Comparison of ENCODE assay signal across 9 mouse cellular contexts in genomic region chr9:75050003-75050402, GRCm38 (mm10). TPM values are rescaled to one million over a fixed set of nuclear protein-coding genes. Genes with fewer than 3 reads are reported as not detected.
A peak's percentile ranks its signal among the peaks of the same experiment; 100 is the strongest.
DNase-seq lines count a peak whose midpoint lies in the region; ATAC-seq lines count a peak whose summit lies in the region.
"Had no signal": no experiment of that assay in that cellular context is flagged by ENCODE, and none has a peak within 500 bp of the region (broad histone marks: within the 10 kb centered on the region; RNA-seq: fewer than 3 reads in every experiment).

No protein-coding gene starts in this region.

- H3K27ac ChIP-seq in heart, embryonic 11.5 days (ENCODE audit: low read depth, low read length): no peak overlapping the region
- no peak overlapping the region for H3K27ac ChIP-seq in forebrain, embryonic 15.5 days (replicated peaks)
- H3K27ac ChIP-seq in hindbrain, embryonic 14.5 days: no peak overlapping the region
- H3K27ac ChIP-seq: macrophage had no signal

- H3K27me3 ChIP-seq in heart, embryonic 11.5 days (ENCODE audit: control insufficient read depth, insufficient read depth, low read length): no peaks in the 10 kb centered on the region
- no peaks in the 10 kb centered on the region for H3K27me3 ChIP-seq in forebrain, embryonic 15.5 days
- H3K27me3 ChIP-seq in hindbrain, embryonic 14.5 days (ENCODE audit: control insufficient read depth, insufficient read depth, low read length): no peaks in the 10 kb centered on the region

- no peak overlapping the region for H3K4me2 ChIP-seq in heart, embryonic 11.5 days
- no peak overlapping the region for H3K4me2 ChIP-seq in forebrain, embryonic 15.5 days (replicated peaks)
- no peak overlapping the region for H3K4me2 ChIP-seq in hindbrain, embryonic 14.5 days (replicated peaks)

- H3K4me3 ChIP-seq in heart, embryonic 11.5 days (ENCODE audit: low read depth, low read length): no peak overlapping the region
- H3K4me3 ChIP-seq in forebrain, embryonic 15.5 days: no peak overlapping the region
- H3K4me3 ChIP-seq in hindbrain, embryonic 14.5 days (replicated peaks; ENCODE audit: low read length): no peak overlapping the region

- no peak for ATAC-seq in heart, embryonic 11.5 days (replicated peaks; ENCODE audit: insufficient number of reproducible peaks, low FRiP score, low TSS enrichment)
- ATAC-seq in forebrain, embryonic 15.5 days (replicated peaks): peak; percentile 58
- no peak for ATAC-seq in hindbrain, embryonic 14.5 days (ENCODE audit: low FRiP score)
- ATAC-seq in megakaryocyte-erythroid progenitor cell, adult 5-6 weeks (replicated peaks; ENCODE audit: low FRiP score, low TSS enrichment, poor library complexity, severe bottlenecking): peak; percentile 89

- H3K36me3 ChIP-seq in heart, embryonic 11.5 days (ENCODE audit: control insufficient read depth, insufficient read depth, low read length): no peaks in the 10 kb centered on the region
- peaks cover 4% of the 10 kb centered on the region; the same call in 1 of the 2 replicates for H3K36me3 ChIP-seq in forebrain, embryonic 15.5 days
- peaks cover 14% of the 10 kb centered on the region for H3K36me3 ChIP-seq in hindbrain, embryonic 14.5 days (replicated peaks; ENCODE audit: control insufficient read depth, insufficient read depth)

- WGBS in heart, embryonic 11.5 days (ENCODE audit: insufficient replicate concordance): 44% methylated on average over 3 of the region's 3 CpGs
- 30% methylated on average over 3 of the region's 3 CpGs for WGBS in forebrain, embryonic 15.5 days
- WGBS in hindbrain, embryonic 14.5 days: 32% methylated on average over 3 of the region's 3 CpGs

- peak; percentile 70 to 82 for DNase-seq in heart, adult 18-20 months
- peak; percentile 55 for DNase-seq in c-Kit-positive CD71-positive TER-119-positive erythroid progenitor cells, embryonic 14.5 days (ENCODE audit: low spot score)
- DNase-seq in hindbrain, embryonic 14.5 days (ENCODE audit: low spot score): peak; percentile 91
- peak; percentile 79 for DNase-seq in left cerebral cortex, adult 11 months (ENCODE audit: low spot score)
- DNase-seq in right cerebral cortex, postnatal 36 days (ENCODE audit: low spot score in 2 of 2): peak; percentile 76 to 82

- no peak overlapping the region for H3K9ac ChIP-seq in heart, embryonic 11.5 days (ENCODE audit: low read depth, low read length)
- no peak overlapping the region for H3K9ac ChIP-seq in forebrain, embryonic 15.5 days (replicated peaks)
- H3K9ac ChIP-seq in hindbrain, embryonic 14.5 days: no peak overlapping the region

- H3K4me1 ChIP-seq in heart, embryonic 11.5 days (ENCODE audit: control insufficient read depth, insufficient read depth, low read length): no peaks in the 10 kb centered on the region
- H3K4me1 ChIP-seq in forebrain, embryonic 15.5 days: no peaks in the 10 kb centered on the region
- no peaks in the 10 kb centered on the region for H3K4me1 ChIP-seq in hindbrain, embryonic 14.5 days (replicated peaks; ENCODE audit: control insufficient read depth, insufficient read depth, low read length)

- no peaks in the 10 kb centered on the region for H3K9me3 ChIP-seq in heart, embryonic 11.5 days (replicated peaks; ENCODE audit: control insufficient read depth, low read length)
- no peaks in the 10 kb centered on the region for H3K9me3 ChIP-seq in forebrain, embryonic 15.5 days
- no peaks in the 10 kb centered on the region for H3K9me3 ChIP-seq in hindbrain, embryonic 14.5 days (ENCODE audit: control insufficient read depth, low read length)

RNA-seq across cellular contexts. Expression of gene Arpp19, which starts 12.6 kb away (rescaled TPM):
- total RNA-seq in heart, adult 18-20 months (2021): 100 to 1,000 TPM; 180 to 203 TPM
- 262 and 278 TPM in 2 replicates for polyA plus RNA-seq in heart, embryonic 11.5 days (2014; fragmentation: Nextera tagmentation; extraction: Ambion mirVana)
- polyA plus RNA-seq in forebrain, embryonic 15.5 days (2015; fragmentation: Nextera tagmentation; extraction: Ambion mirVana): 230 and 242 TPM in 2 replicates
- polyA plus RNA-seq in hindbrain, embryonic 14.5 days (2014; fragmentation: Nextera tagmentation; extraction: Ambion mirVana): 229 and 231 TPM in 2 replicates
- 180 and 239 TPM in 2 replicates for total RNA-seq in megakaryocyte-erythroid progenitor cell, adult 5-6 weeks (2014; fragmentation: Nextera tagmentation)
- total RNA-seq in megakaryocyte-erythroid progenitor cell, adult 5-6 weeks (2017): 112 and 152 TPM in 2 replicates

RNA-seq across cellular contexts. Expression of gene Myo5a, which starts 20.8 kb away (rescaled TPM):
- 10 to 100 TPM in 1 of 2 experiments, 1 to 10 TPM in 1; 8.7 to 12.2 TPM for total RNA-seq in heart, adult 18-20 months (2021)
- polyA plus RNA-seq in heart, embryonic 11.5 days (2014; fragmentation: Nextera tagmentation; extraction: Ambion mirVana): 12.8 and 15.0 TPM in 2 replicates
- 33.5 and 33.6 TPM in 2 replicates for polyA plus RNA-seq in forebrain, embryonic 15.5 days (2015; fragmentation: Nextera tagmentation; extraction: Ambion mirVana)
- polyA plus RNA-seq in hindbrain, embryonic 14.5 days (2014; fragmentation: Nextera tagmentation; extraction: Ambion mirVana): 58.1 and 61.5 TPM in 2 replicates
- 7.5 and 10.4 TPM in 2 replicates for total RNA-seq in megakaryocyte-erythroid progenitor cell, adult 5-6 weeks (2014; fragmentation: Nextera tagmentation)
- total RNA-seq in megakaryocyte-erythroid progenitor cell, adult 5-6 weeks (2017): 14.4 and 22.2 TPM in 2 replicates

Comparison
In these comparisons a context has a peak if more than half of its experiments do, and no peak if none do; other contexts are left out.
1. ATAC-seq: peak in forebrain, embryonic 15.5 days (single experiment) and megakaryocyte-erythroid progenitor cell, adult 5-6 weeks (single experiment); none in heart, embryonic 11.5 days (single experiment) and hindbrain, embryonic 14.5 days (single experiment).
2. Peak in every context shown above with its lines, with median percentiles within 50 percentile points of each other: DNase-seq.